Mouse (Mus musculus) layer of hippocampus, postnatal 14 days (tissue): ENCODE measurements around the gene Rassf8. TPM values are rescaled to one million over a fixed set of nuclear protein-coding genes. Genes with fewer than 3 reads are reported as not detected.
A peak's percentile ranks its signal among the peaks of the same experiment; 100 is the strongest.

Experiments used
- DNase-seq, 2 experiments: peaks; one replicate each; pipeline ENCODE4 v3.0.0; 2021 to 2022; ENCODE audit warnings: low spot score in 2 of 2, mixed read lengths in 1 of 2
- total RNA-seq, 2 experiments: library from RNA; stranded (reverse); gene quantifications; 2 replicates each; pipeline ENCODE4 v1.2.3; 2021

The Rassf8 gene
- total RNA-seq, 2 experiments from 2014 or later: 19.8 to 21.0 TPM

GRCm38 (mm10) chr6:145776241-145776640 is 29.7 kb downstream of the Rassf8 start:
- no peak for DNase-seq

- DNase-seq: no peak
Observed at GRCm38 (mm10) chr6:145779383-145779782, 32.8 kb downstream of the Rassf8 start.

- no peak for DNase-seq
Observed at GRCm38 (mm10) chr6:145780180-145780802, 33.7 kb downstream of the Rassf8 start.

GRCm38 (mm10) chr6:145781256-145781655 is 34.7 kb downstream of the Rassf8 start:
- DNase-seq: no peak

GRCm38 (mm10) chr6:145781966-145782365 is 35.4 kb downstream of the Rassf8 start:
- DNase-seq: no peak

GRCm38 (mm10) chr6:145787311-145787710 is 40.8 kb downstream of the Rassf8 start:
- DNase-seq: no peak

- DNase-seq: no peak
Observed at GRCm38 (mm10) chr6:145789738-145790137, 43.2 kb downstream of the Rassf8 start.

- no peak for DNase-seq
Observed at GRCm38 (mm10) chr6:145792373-145792772, 45.8 kb downstream of the Rassf8 start.

GRCm38 (mm10) chr6:145793109-145793593 is 46.6 kb downstream of the Rassf8 start:
- DNase-seq: peak in 1 of 2 experiments; percentile 47

GRCm38 (mm10) chr6:145794671-145795070 is 48.1 kb downstream of the Rassf8 start:
- DNase-seq: no peak

- DNase-seq: no peak
Observed at GRCm38 (mm10) chr6:145796191-145797023, 49.9 kb downstream of the Rassf8 start.

GRCm38 (mm10) chr6:145797692-145798091 is 51.1 kb downstream of the Rassf8 start:
- DNase-seq: no peak

- DNase-seq: no peak
Observed at GRCm38 (mm10) chr6:145801796-145802488, 55.4 kb downstream of the Rassf8 start.

GRCm38 (mm10) chr6:145802881-145803280 is 56.3 kb downstream of the Rassf8 start:
- no peak for DNase-seq

- DNase-seq: no peak
Observed at GRCm38 (mm10) chr6:145804276-145804675, 57.7 kb downstream of the Rassf8 start.

GRCm38 (mm10) chr6:145806784-145807183 is 60.2 kb downstream of the Rassf8 start:
- DNase-seq: no peak

GRCm38 (mm10) chr6:145807929-145808328 is 61.4 kb downstream of the Rassf8 start:
- no peak for DNase-seq

- DNase-seq: no peak
Observed at GRCm38 (mm10) chr6:145809566-145809965, 63.0 kb downstream of the Rassf8 start.

- no peak for DNase-seq
Observed at GRCm38 (mm10) chr6:145810015-145810414, 63.5 kb downstream of the Rassf8 start.

- DNase-seq: no peak
Observed at GRCm38 (mm10) chr6:145811174-145811573, 64.6 kb downstream of the Rassf8 start.

GRCm38 (mm10) chr6:145815200-145815599 is 68.7 kb downstream of the Rassf8 start:
- no peak for DNase-seq

- no peak for DNase-seq
Observed at GRCm38 (mm10) chr6:145819151-145819550, 72.6 kb downstream of the Rassf8 start.
